Mouse (Mus musculus): Measurements from ENCODE around the gene Arhgef40. TPM values are rescaled to one million over a fixed set of nuclear protein-coding genes. Genes with fewer than 3 reads are reported as not detected.
"Not testable (repeated sequence)": the region's sequence is repeated elsewhere in the genome, so short reads cannot be mapped to it uniquely, and the experiment has no call there.

Gene Arhgef40
- polyA plus RNA-seq, 1 experiment from 2014 or later: 52.0 TPM

DNA sequence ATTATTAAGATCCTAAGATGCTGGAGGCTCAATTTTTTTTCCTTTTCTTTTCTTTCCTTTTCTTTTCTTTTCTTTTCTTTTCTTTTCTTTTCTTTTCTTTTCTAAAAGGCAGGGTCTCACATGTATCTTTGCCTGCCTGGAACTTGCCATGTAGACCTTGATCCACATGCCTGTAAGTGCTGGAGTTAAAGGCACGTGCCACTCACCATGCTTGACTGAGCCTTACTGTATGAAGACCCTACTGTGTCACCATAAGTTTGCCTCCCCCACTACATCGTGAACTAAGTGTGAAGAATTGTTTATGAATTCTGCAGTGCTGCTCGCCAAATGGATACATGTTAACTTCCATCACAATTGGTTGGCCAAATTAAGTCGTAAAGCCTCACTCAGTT is 36.6 kb downstream of the Arhgef40 start:
- Histone ChIP-seq H3K27me3 (replicated peaks; ENCODE audit: control insufficient read depth, insufficient read depth, low read length) (no peaks in the 10 kb centered on the region), H3K9me3 (ENCODE audit: control insufficient read depth, low read length) (no peaks in the 10 kb centered on the region), H3K4me1 (ENCODE audit: control insufficient read depth, insufficient read depth, low read length) (peaks cover 26% of the 10 kb centered on the region), H3K36me3 (ENCODE audit: control insufficient read depth, insufficient read depth, low read length) (no peaks in the 10 kb centered on the region), H3K4me3 (ENCODE audit: low read length) (no peak overlapping the region), H3K9ac (ENCODE audit: low read depth, low read length) (peak overlapping the region; percentile 93; the same call in 1 of the 2 replicates), H3K27ac (ENCODE audit: low read length) (peak overlapping the region; percentile 99; the same call in 1 of the 2 replicates), H3K4me2 (ENCODE audit: low read depth, low read length) (peak overlapping the region; percentile 71; the same call in 1 of the 2 replicates)
- WGBS: 58% methylated on average over 4 of the region's 4 CpGs
- no peak for ATAC-seq

DNA sequence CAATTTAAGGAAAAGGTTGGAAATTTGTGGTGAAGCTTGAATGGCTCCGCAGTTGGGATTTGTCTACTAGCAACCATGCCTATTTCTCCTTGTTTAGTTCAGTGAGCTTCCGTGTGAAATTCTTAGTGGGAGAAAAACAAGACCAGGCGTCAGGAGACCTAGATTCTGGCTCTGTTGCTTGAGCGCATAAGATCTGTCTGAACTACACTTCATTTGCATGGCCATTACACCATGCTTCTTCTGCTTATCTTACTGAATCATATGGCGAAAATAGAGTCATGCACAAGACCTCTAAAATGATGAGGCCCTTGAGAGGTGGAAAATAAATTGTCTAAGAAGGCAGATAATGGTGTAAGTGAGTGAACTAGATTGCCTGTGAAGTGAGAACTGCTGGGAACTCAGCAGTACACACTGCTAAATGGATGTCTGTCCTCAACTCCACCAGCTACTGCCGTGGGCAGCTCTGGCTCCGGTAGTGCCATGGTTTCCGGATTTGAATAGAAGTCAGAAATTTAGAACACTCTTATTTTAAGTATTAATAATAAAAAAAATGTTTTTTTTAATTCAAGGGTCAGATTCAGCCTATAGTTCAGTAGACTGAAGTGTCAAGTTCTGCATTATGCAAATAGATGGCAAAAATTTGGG is 37.2 kb downstream of the Arhgef40 start:
- no peaks in the 10 kb centered on the region for H3K9me3 ChIP-seq (ENCODE audit: control insufficient read depth, low read length)
- H3K27me3 ChIP-seq (replicated peaks; ENCODE audit: control insufficient read depth, insufficient read depth, low read length): no peaks in the 10 kb centered on the region
- no peaks in the 10 kb centered on the region for H3K36me3 ChIP-seq (ENCODE audit: control insufficient read depth, insufficient read depth, low read length)
- 90% methylated on average over 8 of the region's 8 CpGs for WGBS
- H3K4me2 ChIP-seq (ENCODE audit: low read depth, low read length): no peak overlapping the region
- 0 out of 2 replicates have a peak overlapping the region, but pooled peaks have one; percentile 99 for H3K27ac ChIP-seq (ENCODE audit: low read length)
- H3K4me3 ChIP-seq (ENCODE audit: low read length): no peak overlapping the region
- H3K9ac ChIP-seq (ENCODE audit: low read depth, low read length): no peak overlapping the region
- H3K4me1 ChIP-seq (ENCODE audit: control insufficient read depth, insufficient read depth, low read length): peaks cover 25% of the 10 kb centered on the region
- no peak for ATAC-seq

DNA sequence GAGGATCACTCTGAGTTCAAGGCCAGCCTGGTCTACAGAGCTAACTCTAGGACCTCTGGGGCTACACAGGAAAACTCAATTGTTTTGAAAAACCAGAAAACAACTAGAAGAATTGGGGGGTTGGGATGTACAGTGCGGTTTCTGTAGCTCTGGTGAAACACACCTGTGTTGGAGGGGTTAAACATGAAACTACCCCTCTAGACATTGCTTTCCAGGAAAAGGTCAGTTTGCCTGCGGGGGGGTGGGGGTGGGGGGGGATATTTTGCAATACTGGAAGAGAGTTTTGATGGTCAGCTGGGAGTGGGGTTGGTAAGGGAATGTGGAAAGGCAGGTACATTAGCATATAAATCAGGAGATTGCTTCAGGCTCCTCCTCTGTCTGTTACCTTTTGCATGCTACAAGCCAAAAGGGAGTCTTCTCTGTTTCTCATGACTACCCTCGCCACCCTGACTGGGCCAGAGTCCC is 37.8 kb downstream of the Arhgef40 start:
- Histone ChIP-seq H3K4me3 (ENCODE audit: low read length) (peak overlapping the region; percentile 40; the same call in 1 of the 2 replicates), H3K27me3 (replicated peaks; ENCODE audit: control insufficient read depth, insufficient read depth, low read length) (no peaks in the 10 kb centered on the region), H3K4me2 (ENCODE audit: low read depth, low read length) (peak overlapping the region; percentile 65), H3K4me1 (ENCODE audit: control insufficient read depth, insufficient read depth, low read length) (peaks cover 25% of the 10 kb centered on the region), H3K36me3 (ENCODE audit: control insufficient read depth, insufficient read depth, low read length) (no peaks in the 10 kb centered on the region), H3K9me3 (ENCODE audit: control insufficient read depth, low read length) (no peaks in the 10 kb centered on the region), H3K9ac (ENCODE audit: low read depth, low read length) (0 out of 2 replicates have a peak overlapping the region, but pooled peaks have one; percentile 43), H3K27ac (ENCODE audit: low read length) (peak overlapping the region; percentile 85)
- 66% methylated on average over 3 of the region's 3 CpGs for WGBS
- ATAC-seq: no peak

DNA sequence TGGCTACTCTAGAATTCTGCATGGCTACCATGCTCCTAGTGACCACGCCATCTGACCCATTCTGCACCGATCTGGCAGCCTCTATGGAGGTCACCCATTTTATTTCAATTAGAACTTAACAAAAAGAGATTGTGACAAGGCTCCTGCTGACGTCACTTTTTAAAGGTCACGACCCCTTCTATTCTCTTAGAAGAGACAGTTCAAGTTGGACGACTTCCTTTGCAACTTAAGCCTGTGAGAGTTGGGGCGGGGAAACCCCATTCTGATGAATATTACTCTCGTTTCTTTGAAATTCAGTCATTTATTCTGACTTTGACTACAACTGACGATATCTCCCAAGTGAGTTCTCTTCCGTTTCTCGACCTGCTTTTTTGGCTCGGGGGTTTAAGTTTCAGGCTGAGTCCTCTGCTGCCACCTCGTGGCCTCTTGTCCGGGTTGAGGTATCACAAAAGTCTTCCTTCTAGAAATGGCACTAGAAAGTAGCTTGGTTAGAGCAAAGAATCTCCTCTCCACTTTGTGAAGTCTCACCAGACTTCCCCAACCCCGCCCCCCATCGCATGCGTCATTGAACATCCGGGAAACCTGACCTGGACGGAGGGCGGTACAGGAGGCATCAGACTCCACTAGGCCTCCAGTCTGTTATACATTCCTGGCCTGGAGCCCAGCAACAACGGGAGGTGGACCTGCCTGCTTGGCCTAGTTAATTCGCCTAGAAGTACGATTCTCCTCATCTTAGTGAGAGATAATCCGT is 38.4 kb downstream of the Arhgef40 start:
- WGBS: 6% methylated on average over 23 of the region's 23 CpGs
- Histone ChIP-seq H3K4me2 (ENCODE audit: low read depth, low read length) (peak overlapping the region; percentile 65), H3K36me3 (ENCODE audit: control insufficient read depth, insufficient read depth, low read length) (no peaks in the 10 kb centered on the region), H3K27ac (ENCODE audit: low read length) (peak overlapping the region; percentile 85), H3K27me3 (replicated peaks; ENCODE audit: control insufficient read depth, insufficient read depth, low read length) (no peaks in the 10 kb centered on the region), H3K4me3 (ENCODE audit: low read length) (peak overlapping the region; percentile 40), H3K9ac (ENCODE audit: low read depth, low read length) (peak overlapping the region; percentile 43), H3K9me3 (ENCODE audit: control insufficient read depth, low read length) (no peaks in the 10 kb centered on the region), H3K4me1 (ENCODE audit: control insufficient read depth, insufficient read depth, low read length) (peaks cover 25% of the 10 kb centered on the region)
- peak; percentile 22 for ATAC-seq

DNA sequence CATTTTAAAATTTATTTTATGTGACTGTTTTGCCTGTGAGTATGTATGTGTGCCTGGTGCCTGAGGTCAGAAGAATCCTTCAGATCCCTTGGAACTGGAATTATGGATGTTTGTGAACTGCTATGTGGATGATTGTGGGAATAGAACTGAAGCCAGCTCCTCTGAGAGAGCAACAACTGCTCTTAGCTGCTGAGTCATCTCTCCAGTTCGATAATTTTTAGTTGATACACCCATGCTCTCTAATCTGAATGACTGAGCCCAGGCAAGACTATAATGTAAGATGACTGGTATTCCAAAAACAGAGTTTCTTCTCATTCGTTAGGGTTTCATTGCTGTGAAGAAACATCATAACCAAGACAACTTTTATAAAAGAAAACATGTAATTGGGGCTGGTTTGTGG is 39.6 kb downstream of the Arhgef40 start:
- no peak overlapping the region for H3K9ac ChIP-seq (ENCODE audit: low read depth, low read length)
- H3K9me3 ChIP-seq (ENCODE audit: control insufficient read depth, low read length): no peaks in the 10 kb centered on the region
- no peaks in the 10 kb centered on the region for H3K36me3 ChIP-seq (ENCODE audit: control insufficient read depth, insufficient read depth, low read length)
- no peak overlapping the region for H3K4me3 ChIP-seq (ENCODE audit: low read length)
- ATAC-seq: no peak
- H3K4me2 ChIP-seq (ENCODE audit: low read depth, low read length): no peak overlapping the region
- no peak overlapping the region for H3K27ac ChIP-seq (ENCODE audit: low read length)
- H3K27me3 ChIP-seq (replicated peaks; ENCODE audit: control insufficient read depth, insufficient read depth, low read length): no peaks in the 10 kb centered on the region
- WGBS: 83% methylated on average over 2 of the region's 2 CpGs
- H3K4me1 ChIP-seq (ENCODE audit: control insufficient read depth, insufficient read depth, low read length): peaks cover 19% of the 10 kb centered on the region

DNA sequence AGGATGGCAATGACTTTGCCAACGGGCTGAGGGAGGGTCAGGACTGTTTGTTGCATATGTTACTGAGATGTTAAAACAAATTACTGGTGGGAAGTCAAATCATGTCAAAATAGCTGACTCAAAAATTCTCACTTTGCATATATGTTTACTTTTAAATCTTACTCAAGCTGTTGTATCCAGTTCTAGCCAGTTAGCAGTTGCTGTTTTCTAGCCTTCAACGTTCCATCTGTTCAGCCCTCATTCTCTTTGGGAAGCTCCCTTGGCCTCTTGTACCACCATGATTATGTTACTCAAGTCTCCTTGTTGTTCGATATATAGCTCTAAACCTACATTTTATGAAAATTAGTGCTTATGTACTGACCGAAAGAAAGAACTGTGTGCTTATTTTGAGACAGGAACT is 41.8 kb downstream of the Arhgef40 start:
- peaks cover 15% of the 10 kb centered on the region for H3K4me1 ChIP-seq (ENCODE audit: control insufficient read depth, insufficient read depth, low read length)
- no peak overlapping the region for H3K4me3 ChIP-seq (ENCODE audit: low read length)
- H3K27ac ChIP-seq (ENCODE audit: low read length): no peak overlapping the region
- WGBS: 82% methylated on average over 4 of the region's 4 CpGs
- H3K27me3 ChIP-seq (replicated peaks; ENCODE audit: control insufficient read depth, insufficient read depth, low read length): no peaks in the 10 kb centered on the region
- H3K9me3 ChIP-seq (ENCODE audit: control insufficient read depth, low read length): no peaks in the 10 kb centered on the region
- no peak overlapping the region for H3K4me2 ChIP-seq (ENCODE audit: low read depth, low read length)
- H3K36me3 ChIP-seq (ENCODE audit: control insufficient read depth, insufficient read depth, low read length): no peaks in the 10 kb centered on the region
- H3K9ac ChIP-seq (ENCODE audit: low read depth, low read length): no peak overlapping the region
- no peak for ATAC-seq

DNA sequence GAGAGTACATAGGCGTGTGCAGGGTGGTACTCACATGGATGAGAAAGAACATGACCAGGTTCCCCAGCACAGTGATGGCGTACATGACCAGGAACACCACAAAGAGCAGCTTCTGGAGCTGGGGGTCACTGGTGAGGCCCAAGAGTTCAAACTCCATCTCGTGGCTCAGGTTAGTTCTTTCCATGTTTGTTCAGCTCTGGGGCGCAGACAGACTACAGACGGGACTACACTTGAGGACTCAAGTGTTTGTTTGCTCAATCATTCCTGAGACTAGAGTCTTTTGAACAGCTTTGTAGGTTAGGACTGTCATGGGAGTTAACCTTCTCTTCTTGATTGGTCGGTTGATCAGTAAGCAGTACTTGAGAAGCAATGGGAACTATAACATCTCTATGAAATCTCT is 51.4 kb downstream of the Arhgef40 start:
- H3K27ac ChIP-seq (ENCODE audit: low read length): no peak overlapping the region
- H3K4me2 ChIP-seq (ENCODE audit: low read depth, low read length): no peak overlapping the region
- H3K4me1 ChIP-seq (ENCODE audit: control insufficient read depth, insufficient read depth, low read length): peaks cover 3% of the 10 kb centered on the region; the same call in 1 of the 2 replicates
- no peak overlapping the region for H3K4me3 ChIP-seq (ENCODE audit: low read length)
- ATAC-seq: no peak
- WGBS: 72% methylated on average over 6 of the region's 6 CpGs
- no peaks in the 10 kb centered on the region for H3K27me3 ChIP-seq (replicated peaks; ENCODE audit: control insufficient read depth, insufficient read depth, low read length)
- H3K36me3 ChIP-seq (ENCODE audit: control insufficient read depth, insufficient read depth, low read length): no peaks in the 10 kb centered on the region
- no peaks in the 10 kb centered on the region for H3K9me3 ChIP-seq (ENCODE audit: control insufficient read depth, low read length)
- H3K9ac ChIP-seq (ENCODE audit: low read depth, low read length): no peak overlapping the region

DNA sequence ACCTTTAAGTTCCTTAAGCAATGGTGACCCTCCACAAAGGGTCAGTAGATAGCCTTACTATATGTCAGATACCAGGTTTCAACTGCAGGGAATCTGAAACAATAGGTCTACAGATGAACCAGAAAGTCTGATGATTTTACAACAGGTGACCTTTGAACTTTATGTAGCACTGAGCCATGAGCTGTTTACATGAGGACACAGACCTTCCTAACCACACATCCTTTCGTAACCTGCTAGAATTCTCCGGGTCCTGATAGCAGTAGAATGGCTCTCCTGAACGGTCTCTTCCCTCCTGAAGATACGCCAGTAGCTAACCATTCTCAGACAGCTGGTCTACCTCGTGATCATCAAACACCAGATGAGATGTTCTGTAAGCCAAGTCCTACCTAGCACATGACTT is 54.8 kb downstream of the Arhgef40 start:
- H3K27me3 ChIP-seq (replicated peaks; ENCODE audit: control insufficient read depth, insufficient read depth, low read length): no peaks in the 10 kb centered on the region
- H3K9ac ChIP-seq (ENCODE audit: low read depth, low read length): no peak overlapping the region
- H3K4me2 ChIP-seq (ENCODE audit: low read depth, low read length): no peak overlapping the region
- WGBS: 55% methylated on average over 5 of the region's 5 CpGs
- peaks cover 3% of the 10 kb centered on the region; the same call in 1 of the 2 replicates for H3K4me1 ChIP-seq (ENCODE audit: control insufficient read depth, insufficient read depth, low read length)
- ATAC-seq: peak; percentile 82
- H3K36me3 ChIP-seq (ENCODE audit: control insufficient read depth, insufficient read depth, low read length): no peaks in the 10 kb centered on the region
- no peak overlapping the region for H3K27ac ChIP-seq (ENCODE audit: low read length)
- H3K9me3 ChIP-seq (ENCODE audit: control insufficient read depth, low read length): no peaks in the 10 kb centered on the region
- no peak overlapping the region for H3K4me3 ChIP-seq (ENCODE audit: low read length)

DNA sequence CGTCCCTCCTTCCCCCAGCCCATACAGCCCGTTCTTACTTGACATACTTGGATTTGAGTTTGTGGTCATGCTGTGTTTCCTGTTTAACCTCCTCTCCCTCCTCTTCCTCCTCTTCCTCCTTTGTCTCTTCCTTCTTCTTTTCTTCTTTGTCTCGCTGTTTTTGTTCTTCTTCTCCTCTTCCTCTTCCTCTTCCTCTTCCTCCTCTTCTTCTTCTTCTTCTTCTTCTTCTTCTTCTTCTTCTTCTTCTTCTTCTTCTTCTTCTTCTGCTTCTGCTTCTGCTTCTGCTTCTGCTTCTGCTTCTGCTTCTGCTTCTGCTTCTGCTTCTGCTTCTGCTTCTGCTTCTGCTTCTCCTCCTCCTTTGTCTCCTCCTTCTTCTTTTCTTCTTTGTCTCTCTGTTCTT is 57.8 kb downstream of the Arhgef40 start, which contains the start of gene Olfr221:
TSS of gene Olfr221 (minus strand) at position 101 of the 400 bp plus-strand sequence.
- 65% methylated on average over 3 of the region's 3 CpGs for WGBS
- H3K36me3 ChIP-seq (ENCODE audit: control insufficient read depth, insufficient read depth, low read length); ATAC-seq: not testable (repeated sequence)

More for the DNA sequence above, 57.8 kb downstream of the Arhgef40 start, which contains the start of gene Olfr221:
- H3K4me1 ChIP-seq (ENCODE audit: control insufficient read depth, insufficient read depth, low read length); H3K9ac ChIP-seq (ENCODE audit: low read depth, low read length); H3K4me2 ChIP-seq (ENCODE audit: low read depth, low read length); H3K27ac ChIP-seq (ENCODE audit: low read length); H3K27me3 ChIP-seq (replicated peaks; ENCODE audit: control insufficient read depth, insufficient read depth, low read length); H3K9me3 ChIP-seq (ENCODE audit: control insufficient read depth, low read length); H3K4me3 ChIP-seq (ENCODE audit: low read length): not testable (repeated sequence)
